Comparison of ENCODE assay signal across 8 mouse cellular contexts in genomic region chr1:160792156-160792685, GRCm38 (mm10). TPM values are rescaled to one million over a fixed set of nuclear protein-coding genes. Genes with fewer than 3 reads are reported as not detected.
DNase-seq lines count a peak whose midpoint lies in the region; ATAC-seq and TF ChIP-seq lines count a peak whose summit lies in the region.

No protein-coding gene starts in this region.

- H3K27me3 ChIP-seq in forebrain, embryonic 11.5 days (ENCODE audit: control insufficient read depth, insufficient read depth, low read length) = no peaks in the 10 kb centered on the region
- no peaks in the 10 kb centered on the region for H3K27me3 ChIP-seq in hindbrain, postnatal 0 days (ENCODE audit: insufficient read depth, low read length)
- no peaks in the 10 kb centered on the region for H3K27me3 ChIP-seq in megakaryocyte, embryonic 14.5 days (replicated peaks)

- peak; percentile 35 to 69 for DNase-seq in heart, adult 18-20 months
- DNase-seq in heart, postnatal 25 days (ENCODE audit: low spot score) = no peak
- DNase-seq in adrenal gland, postnatal 36 days = peak; percentile 46 to 54
- peak; percentile 75 for DNase-seq in forebrain, embryonic 11.5 days (ENCODE audit: low spot score)
- peak; percentile 46 for DNase-seq in hindbrain, postnatal 0 days (ENCODE audit: low spot score)
- peak; percentile 23 to 29 for DNase-seq in left cerebral cortex, postnatal 25 days (ENCODE audit: low spot score in 2 of 2)
- DNase-seq in spleen, postnatal 14 days (ENCODE audit: low spot score in 2 of 2) = peak; percentile 18 to 32

- whole genome bisulfite sequencing in forebrain, embryonic 11.5 days = 2% methylated on average over 49 of the region's 51 CpGs
- 0% methylated on average over 42 of the region's 51 CpGs for WGBS in hindbrain, postnatal 0 days

- H3K4me1 ChIP-seq in forebrain, embryonic 11.5 days (replicated peaks; ENCODE audit: control insufficient read depth, insufficient read depth, low read length) = peaks cover 2% of the 10 kb centered on the region; the same call in 1 of the 2 replicates
- H3K4me1 ChIP-seq in hindbrain, postnatal 0 days (ENCODE audit: insufficient read depth, low read length) = no peaks in the 10 kb centered on the region
- H3K4me1 ChIP-seq in megakaryocyte, embryonic 14.5 days = peaks cover 48% of the 10 kb centered on the region

- ATAC-seq in forebrain, embryonic 11.5 days (replicated peaks; ENCODE audit: low FRiP score) = peak; percentile 79
- peak; percentile 84 for ATAC-seq in hindbrain, postnatal 0 days

- no peak overlapping the region for H3K27ac ChIP-seq in forebrain, embryonic 11.5 days (ENCODE audit: low read depth, low read length)
- H3K27ac ChIP-seq in hindbrain, postnatal 0 days = peak overlapping the region; percentile 59; the same call in 1 of the 2 replicates

- H3K4me2 ChIP-seq in forebrain, embryonic 11.5 days (ENCODE audit: low read depth, low read length, severe bottlenecking) = peak overlapping the region; percentile 97
- H3K4me2 ChIP-seq in hindbrain, postnatal 0 days (ENCODE audit: low read depth, low read length) = peak overlapping the region; percentile 85

- H3K9me3 ChIP-seq in forebrain, embryonic 11.5 days (ENCODE audit: control insufficient read depth, low read length) = no peaks in the 10 kb centered on the region
- no peaks in the 10 kb centered on the region for H3K9me3 ChIP-seq in hindbrain, postnatal 0 days (ENCODE audit: low read length)
- no peaks in the 10 kb centered on the region for H3K9me3 ChIP-seq in megakaryocyte, embryonic 14.5 days

- no peak for TF ChIP-seq CTCF in hindbrain, postnatal 0 days (IDR thresholded peaks at IDR 0.05; ENCODE audit: low read depth)

- H3K4me3 ChIP-seq in forebrain, embryonic 11.5 days (ENCODE audit: low read depth, low read length) = peak overlapping the region; percentile 78
- peak overlapping the region; percentile 92 for H3K4me3 ChIP-seq in hindbrain, postnatal 0 days (ENCODE audit: low read length)
- peak overlapping the region; percentile 91 for H3K4me3 ChIP-seq in megakaryocyte, embryonic 14.5 days (replicated peaks)

- H3K9ac ChIP-seq in forebrain, embryonic 11.5 days (ENCODE audit: low read length) = peak overlapping the region; percentile 82
- peak overlapping the region; percentile 86 for H3K9ac ChIP-seq in hindbrain, postnatal 0 days (replicated peaks; ENCODE audit: low read length)

- intact Hi-C loops in heart, postnatal 25 days (cut with DNase I) = loop anchor here (5.0 to 10.0 kb wide), 4 partner anchors 50 to 577 kb away; partner anchors contain the start of genes Cacybp, Rc3h1 and Zbtb37
- intact Hi-C loops in left cerebral cortex, postnatal 25 days (cut with DNase I) = loop anchor here (2.0 to 5.0 kb wide), 2 partner anchors 47 to 115 kb away; partner anchors contain the start of gene Rc3h1

- H3K36me3 ChIP-seq in forebrain, embryonic 11.5 days (ENCODE audit: control insufficient read depth, insufficient read depth, low read length) = no peaks in the 10 kb centered on the region
- H3K36me3 ChIP-seq in hindbrain, postnatal 0 days (ENCODE audit: insufficient read depth, low read length) = no peaks in the 10 kb centered on the region
- H3K36me3 ChIP-seq in megakaryocyte, embryonic 14.5 days (replicated peaks; ENCODE audit: low read length) = no peaks in the 10 kb centered on the region

RNA-seq across cellular contexts. Expression of gene Rabgap1l, which starts 0.8 kb away (rescaled TPM):
- 10 to 100 TPM; 66.6 to 73.2 TPM for total RNA-seq in heart, adult 18-20 months (2021)
- total RNA-seq in heart, postnatal 25 days (2021) = 10 to 100 TPM; 73.7 to 84.1 TPM
- total RNA-seq in adrenal gland, postnatal 36 days (2021) = 10 to 100 TPM; 22.3 to 30.4 TPM
- polyA plus RNA-seq in forebrain, embryonic 11.5 days (2014; fragmentation: Nextera tagmentation; extraction: Ambion mirVana) = 11.5 and 17.4 TPM in 2 replicates
- 70.5 and 78.7 TPM in 2 replicates for total RNA-seq in hindbrain, postnatal 0 days (2014; rRNA removed)
- 24.3 and 28.5 TPM in 2 replicates for polyA plus RNA-seq in hindbrain, postnatal 0 days (2015; fragmentation: Nextera tagmentation; extraction: Ambion mirVana)
- 100 to 1,000 TPM; 189 to 200 TPM for total RNA-seq in left cerebral cortex, postnatal 25 days (2021)
- polyA plus RNA-seq in megakaryocyte, embryonic 14.5 days (2012; ENCODE audit: insufficient read depth, low replicate concordance) = 85.7 and 96.3 TPM in 2 replicates
